In the genomic region with DNA sequence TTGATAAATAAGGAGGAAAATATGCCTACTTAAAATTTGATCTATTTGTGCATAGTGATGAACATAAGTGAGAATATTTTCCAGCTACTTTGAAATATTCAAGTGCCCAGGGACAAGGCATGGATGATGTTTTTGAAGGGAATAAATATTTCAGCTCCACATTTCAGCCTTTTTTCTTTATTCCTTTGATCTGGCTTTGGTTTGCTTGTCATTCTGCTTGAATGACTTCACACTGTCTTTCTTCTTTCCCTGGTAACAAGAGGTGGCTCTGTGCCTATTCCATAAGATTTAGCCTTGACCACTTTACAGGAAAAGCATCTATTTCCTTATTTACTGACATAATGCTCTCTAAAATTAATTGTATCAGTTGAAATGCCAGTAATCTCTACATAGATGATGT, we compare ENCODE assay signal across 27 mouse cellular contexts.
"Had no signal": no experiment of that assay in that cellular context is flagged by ENCODE, and none has a peak within 500 bp of the region (broad histone marks: within the 10 kb centered on the region; RNA-seq: fewer than 3 reads in every experiment).

No protein-coding gene starts in this region.

- H3K9me3 ChIP-seq: heart, embryonic 13.5 days; heart, embryonic 15.5 days; hindbrain, embryonic 10.5 days; hindbrain, embryonic 12.5 days; intestine, embryonic 15.5 days; limb, embryonic 10.5 days; limb, embryonic 12.5 days had no signal

- DNase-seq: gastrocnemius, postnatal 14 days; gastrocnemius, postnatal 36 days; heart, adult 11 months; heart, adult 2 months; heart, postnatal 14 days; heart, postnatal 36 days; kidney, adult 18-20 months; kidney, adult 8-10 months; kidney, postnatal 10 days; kidney, postnatal 25 days; kidney, postnatal 4 days; liver had no signal

- H3K27me3 ChIP-seq: heart, embryonic 13.5 days; heart, embryonic 15.5 days; hindbrain, embryonic 12.5 days; intestine, embryonic 15.5 days; limb, embryonic 12.5 days had no signal

- H3K27ac ChIP-seq: heart, adult 2 months; heart, embryonic 13.5 days; heart, embryonic 15.5 days; hindbrain, embryonic 12.5 days; intestine, embryonic 15.5 days; layer of hippocampus, adult 2 months; left cerebral cortex, adult 2 months; limb, embryonic 10.5 days; limb, embryonic 12.5 days had no signal

- H3K36me3 ChIP-seq: heart, embryonic 13.5 days; heart, embryonic 15.5 days; hindbrain, embryonic 10.5 days; hindbrain, embryonic 12.5 days; intestine, embryonic 15.5 days; limb, embryonic 10.5 days; limb, embryonic 12.5 days had no signal

- H3K4me1 ChIP-seq: heart, embryonic 13.5 days; heart, embryonic 15.5 days; hindbrain, embryonic 12.5 days; intestine, embryonic 15.5 days had no signal

- ATAC-seq: hindbrain, embryonic 16.5 days; inflammation-experienced regulatory T-cells, adult 6 months; intestine, embryonic 15.5 days; intestine, postnatal 0 days had no signal

- H3K4me3 ChIP-seq: heart, adult 2 months; heart, embryonic 13.5 days; heart, embryonic 15.5 days; hindbrain, embryonic 10.5 days; hindbrain, embryonic 12.5 days; intestine, embryonic 15.5 days; layer of hippocampus, adult 2 months; left cerebral cortex, adult 2 months; limb, embryonic 10.5 days; limb, embryonic 12.5 days had no signal

- H3K4me2 ChIP-seq: heart, embryonic 11.5 days; heart, embryonic 13.5 days; heart, embryonic 15.5 days; hindbrain, embryonic 12.5 days; hindbrain, embryonic 14.5 days; intestine, embryonic 15.5 days; limb, embryonic 12.5 days; liver, embryonic 11.5 days had no signal

- H3K9ac ChIP-seq: heart, embryonic 13.5 days; heart, embryonic 15.5 days; hindbrain, embryonic 12.5 days; hindbrain, embryonic 14.5 days; intestine, embryonic 15.5 days; limb, embryonic 12.5 days had no signal
